Mouse (Mus musculus) heart, postnatal 0 days (tissue): ENCODE measurements at regions not wholly inside any gene's neighbourhood (a gene's known extent, or its start where the extent isn't known, plus 50 kb on each side); places are given as distances from the start of the nearest gene placed in this dataset.

Experiments
- ATAC-seq: fragments of 200-750 bp; cut with Nextera tagmentation; 2 replicates; pipeline ENCODE4 v1.8.0; 2017; ENCODE audit warnings: low read depth, moderate number of reproducible peaks, moderate library complexity; ENCODE audit not compliant: insufficient read depth
- DNase-seq: peaks from one replicate; pipeline ENCODE4 v3.0.0-alpha.2; 2016; ENCODE audit warnings: low spot score
- H3K27ac ChIP-seq: fragments of 300-500 bp; sonication (generic); 2 replicates; pipeline ENCODE4 v1.5.1; 2014; ENCODE audit warnings: low read depth, mild to moderate bottlenecking
- H3K27me3 ChIP-seq: fragments of 300-500 bp; sonication (generic); 2 replicates; pipeline ENCODE4 v1.6.1; 2014; ENCODE audit warnings: low read length, mixed read lengths; ENCODE audit not compliant: control insufficient read depth, insufficient read depth
- H3K36me3 ChIP-seq: fragments of 300-500 bp; sonication (generic); replicated peaks from 2 replicates; pipeline ENCODE4 v1.6.1; 2014; ENCODE audit warnings: low read length, mixed read lengths; ENCODE audit not compliant: control insufficient read depth, insufficient read depth
- H3K4me1 ChIP-seq: fragments of 300-500 bp; sonication (generic); 2 replicates; pipeline ENCODE4 v1.6.1; 2014; ENCODE audit warnings: antibody characterized with exemption; ENCODE audit not compliant: control insufficient read depth, insufficient read depth
- H3K4me2 ChIP-seq: fragments of 300-500 bp; sonication (generic); 2 replicates; pipeline ENCODE4 v1.6.1; 2014; ENCODE audit warnings: low read depth, mild to moderate bottlenecking, low read length, moderate library complexity
- H3K4me3 ChIP-seq: fragments of 300-500 bp; sonication (generic); 2 replicates; pipeline ENCODE4 v1.5.1; 2014; ENCODE audit warnings: low read depth, low read length
- H3K9ac ChIP-seq: fragments of 300-500 bp; sonication (generic); replicated peaks from 2 replicates; pipeline ENCODE4 v1.6.1; 2014; ENCODE audit warnings: low read depth, low read length, mixed read lengths
- H3K9me3 ChIP-seq: fragments of 300-500 bp; sonication (generic); replicated peaks from 2 replicates; pipeline ENCODE4 v1.6.1; 2016; ENCODE audit warnings: low read length; ENCODE audit not compliant: control insufficient read depth
- CTCF ChIP-seq: IDR thresholded peaks from 2 replicates; pipeline ENCODE4 v1.5.1; 2016; ENCODE audit warnings: antibody characterized with exemption, control low read depth, low read depth
- EP300 ChIP-seq: IDR thresholded peaks from 2 replicates; pipeline ENCODE4 v1.6.1; 2016; ENCODE audit warnings: antibody characterized with exemption, low read depth
- WGBS: fragments of 180-500 bp; shearing (Covaris S2); extraction: QIAGEN DNeasy Blood & Tissue Kit; methylation state at CpG from one replicate; pipeline ENCODE4 v1.1.7; 2014; 5-methylcytosine and 5-hydroxymethylcytosine counted together

GRCm38 (mm10) chr12:77083760-77084159, 121.8 kb upstream of the Max start:
- 73% methylated on average over 6 of the region's 6 CpGs for whole genome bisulfite sequencing
- no peaks in the 10 kb centered on the region for H3K27me3 ChIP-seq
- H3K4me3 ChIP-seq, result no peak overlapping the region
- H3K27ac ChIP-seq, result no peak overlapping the region
- no peaks in the 10 kb centered on the region for H3K4me1 ChIP-seq
- TF ChIP-seq CTCF (no peak), EP300 (no peak)
- H3K9me3 ChIP-seq, result no peaks in the 10 kb centered on the region
- no peak for DNase-seq
- ATAC-seq, result no peak
- no peaks in the 10 kb centered on the region for H3K36me3 ChIP-seq
- H3K4me2 ChIP-seq, result no peak overlapping the region
- H3K9ac ChIP-seq, result no peak overlapping the region

GRCm38 (mm10) chr12:77081774-77082173, 119.8 kb upstream of the Max start:
- Histone ChIP-seq H3K4me3 (no peak overlapping the region), H3K27ac (no peak overlapping the region), H3K4me1 (no peaks in the 10 kb centered on the region), H3K9me3 (no peaks in the 10 kb centered on the region), H3K9ac (no peak overlapping the region), H3K27me3 (no peaks in the 10 kb centered on the region), H3K36me3 (no peaks in the 10 kb centered on the region), H3K4me2 (no peak overlapping the region)
- 83% methylated on average over 2 of the region's 2 CpGs for WGBS
- no peak for TF ChIP-seq EP300
- no peak for TF ChIP-seq CTCF
- no peak for ATAC-seq
- DNase-seq, result no peak

- TF ChIP-seq CTCF, result no peak
- no peak for TF ChIP-seq EP300
- H3K36me3 ChIP-seq, result no peaks in the 10 kb centered on the region
- 71% methylated on average over 3 of the region's 3 CpGs for WGBS
- no peak overlapping the region for H3K4me3 ChIP-seq
- ATAC-seq, result no peak
- H3K27me3 ChIP-seq, result no peaks in the 10 kb centered on the region
- no peak overlapping the region for H3K4me2 ChIP-seq
- no peaks in the 10 kb centered on the region for H3K4me1 ChIP-seq
- H3K9me3 ChIP-seq, result no peaks in the 10 kb centered on the region
- DNase-seq, result no peak
- no peak overlapping the region for H3K27ac ChIP-seq
- H3K9ac ChIP-seq, result no peak overlapping the region
Observed at GRCm38 (mm10) chr12:77079481-77079880, 117.5 kb upstream of the Max start.

- Histone ChIP-seq H3K4me3 (no peak overlapping the region), H3K9me3 (no peaks in the 10 kb centered on the region), H3K4me1 (no peaks in the 10 kb centered on the region), H3K9ac (no peak overlapping the region), H3K27me3 (no peaks in the 10 kb centered on the region), H3K4me2 (no peak overlapping the region), H3K27ac (no peak overlapping the region), H3K36me3 (no peaks in the 10 kb centered on the region)
- no peak for DNase-seq
- no peak for ATAC-seq
- TF ChIP-seq CTCF (no peak), EP300 (no peak)
- 80% methylated on average over 5 of the region's 5 CpGs for WGBS
Observed at GRCm38 (mm10) chr12:77076678-77077077, 114.7 kb upstream of the Max start.

GRCm38 (mm10) chr12:77074602-77075001, 112.6 kb upstream of the Max start:
- ATAC-seq (no peak), DNase-seq (no peak)
- 66% methylated on average over 2 of the region's 2 CpGs for WGBS
- Histone ChIP-seq H3K4me1 (no peaks in the 10 kb centered on the region), H3K27ac (no peak overlapping the region), H3K4me2 (no peak overlapping the region), H3K36me3 (no peaks in the 10 kb centered on the region), H3K27me3 (no peaks in the 10 kb centered on the region), H3K9ac (no peak overlapping the region), H3K9me3 (no peaks in the 10 kb centered on the region), H3K4me3 (no peak overlapping the region)
- TF ChIP-seq CTCF, result no peak
- no peak for TF ChIP-seq EP300

GRCm38 (mm10) chr12:77071700-77072099, 109.7 kb upstream of the Max start:
- DNase-seq, result no peak
- Histone ChIP-seq H3K27me3 (no peaks in the 10 kb centered on the region), H3K27ac (no peak overlapping the region), H3K9ac (no peak overlapping the region), H3K4me1 (no peaks in the 10 kb centered on the region), H3K4me3 (no peak overlapping the region), H3K4me2 (no peak overlapping the region), H3K9me3 (no peaks in the 10 kb centered on the region), H3K36me3 (no peaks in the 10 kb centered on the region)
- no peak for TF ChIP-seq CTCF
- TF ChIP-seq EP300, result no peak
- WGBS, result 57% methylated on average over 1 of the region's 1 CpGs
- ATAC-seq, result no peak
